Mouse (Mus musculus) neural tube, embryonic 12.5 days (tissue): ENCODE measurements around the gene Il27ra. TPM values are rescaled to one million over a fixed set of nuclear protein-coding genes. Genes with fewer than 3 reads are reported as not detected.

Experiments
- ATAC-seq: fragments of 200-750 bp; cut with Nextera tagmentation; 2 replicates; pipeline ENCODE4 v1.8.0; 2017; ENCODE audit warnings: low read depth, mild to moderate bottlenecking, moderate TSS enrichment, moderate library complexity; ENCODE audit not compliant: low FRiP score
- H3K27ac ChIP-seq: fragments of 300-500 bp; sonication (generic); 2 replicates; pipeline ENCODE4 v1.5.1; 2016
- H3K27me3 ChIP-seq: fragments of 300-500 bp; sonication (generic); replicated peaks from 2 replicates; pipeline ENCODE4 v1.6.1; 2016; ENCODE audit warnings: mild to moderate bottlenecking
- H3K36me3 ChIP-seq: fragments of 300-500 bp; sonication (generic); 2 replicates; pipeline ENCODE4 v1.6.1; 2016; ENCODE audit warnings: mild to moderate bottlenecking
- H3K4me1 ChIP-seq: fragments of 300-500 bp; sonication (generic); 2 replicates; pipeline ENCODE4 v1.6.1; 2016
- H3K4me2 ChIP-seq: fragments of 300-500 bp; sonication (generic); replicated peaks from 2 replicates; pipeline ENCODE4 v1.6.1; 2016; ENCODE audit warnings: mild to moderate bottlenecking
- H3K4me3 ChIP-seq: fragments of 300-500 bp; sonication (generic); 2 replicates; pipeline ENCODE4 v1.5.1; 2016
- H3K9ac ChIP-seq: fragments of 300-500 bp; sonication (generic); 2 replicates; pipeline ENCODE4 v1.6.1; 2016; ENCODE audit warnings: mild to moderate bottlenecking
- H3K9me3 ChIP-seq: fragments of 300-500 bp; sonication (generic); 2 replicates; pipeline ENCODE4 v1.6.1; 2016; ENCODE audit warnings: mild to moderate bottlenecking
- WGBS: fragments of 180-500 bp; shearing (Covaris S2); methylation state at CpG from one replicate; pipeline ENCODE4 v1.1.7; 2016; 5-methylcytosine and 5-hydroxymethylcytosine counted together
- polyA plus RNA-seq: library from polyadenylated mRNA; unstranded; fragments of >200 nt; fragmentation: Nextera tagmentation; extraction: Ambion mirVana; gene quantifications from 2 replicates; pipeline ENCODE4 v1.2.1, GENCODE M21; 2016

The Il27ra gene
- 0.28 and 0.29 TPM in 2 replicates for polyA plus RNA-seq

DNA sequence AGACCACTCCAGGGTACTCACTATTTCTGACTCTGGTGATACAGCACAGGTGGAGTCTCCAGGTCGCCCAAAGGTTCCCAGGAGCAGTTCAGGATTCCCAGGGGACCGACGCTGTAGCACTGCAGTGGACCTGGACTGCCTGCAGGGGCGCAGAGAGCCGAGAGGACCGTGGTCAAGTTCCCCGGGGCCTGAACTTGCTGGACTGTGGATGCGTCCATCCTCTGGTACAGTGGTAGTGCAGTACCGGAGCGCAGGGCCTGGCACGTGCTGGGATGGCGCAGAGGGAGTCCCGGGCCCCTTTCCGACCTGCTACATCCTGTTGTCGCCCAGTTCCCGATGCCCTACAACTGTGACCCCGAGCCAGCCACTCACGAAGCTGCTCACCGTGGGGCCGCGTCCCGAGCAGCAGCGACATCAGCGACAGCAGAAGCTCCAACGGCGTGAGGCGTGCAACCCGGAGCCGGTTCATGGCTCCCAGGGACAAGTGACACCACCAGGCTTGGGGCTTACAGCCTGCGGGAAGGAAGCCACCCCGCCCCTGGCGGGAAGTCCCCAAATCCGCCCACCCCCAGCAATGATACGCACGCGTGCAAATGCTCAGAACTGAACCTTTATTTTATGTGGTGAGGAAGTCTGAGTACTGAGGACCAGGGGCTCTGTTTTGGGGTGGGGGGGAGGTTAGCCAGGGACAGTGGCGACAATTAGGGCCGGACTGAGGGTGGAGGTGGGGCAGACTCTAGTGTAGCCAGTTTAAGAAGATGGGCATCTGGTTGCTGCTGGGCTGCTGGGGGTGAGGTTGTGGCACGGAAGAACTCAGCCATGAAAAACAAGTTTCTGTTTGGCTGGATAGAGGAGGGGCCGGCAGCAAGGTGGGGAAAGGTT is at the start of gene Il27ra:
Gene Il27ra (minus strand): TSS at position 524 of the 882 bp plus-strand sequence.
- Histone ChIP-seq H3K27me3 (peaks cover 59% of the 10 kb centered on the region), H3K4me3 (peak within 1 kb of the TSS; percentile 31), H3K9me3 (no peaks in the 10 kb centered on the region), H3K4me2 (peak within 1 kb of the TSS; percentile 65), H3K36me3 (no peaks in the 10 kb centered on the region), H3K4me1 (peaks cover 18% of the 10 kb centered on the region), H3K27ac (no peak within 1 kb of the TSS), H3K9ac (no peak within 1 kb of the TSS)
- 7% methylated on average over 40 of the region's 40 CpGs for WGBS
- peak; percentile 48; the same call in 1 of the 2 replicates for ATAC-seq

GRCm38 (mm10) chr8:84090585-84090984 is 48.2 kb upstream of the Il27ra start:
- 88% methylated on average over 8 of the region's 8 CpGs for WGBS
- no peaks in the 10 kb centered on the region for H3K27me3 ChIP-seq
- no peak overlapping the region for H3K27ac ChIP-seq
- no peaks in the 10 kb centered on the region for H3K9me3 ChIP-seq
- H3K36me3 ChIP-seq: peaks cover 94% of the 10 kb centered on the region
- no peak overlapping the region for H3K9ac ChIP-seq
- H3K4me3 ChIP-seq: no peak overlapping the region
- no peaks in the 10 kb centered on the region for H3K4me1 ChIP-seq
- no peak overlapping the region for H3K4me2 ChIP-seq
- ATAC-seq: no peak

- Histone ChIP-seq H3K4me1 (peaks cover 6% of the 10 kb centered on the region), H3K4me2 (no peak overlapping the region), H3K27ac (no peak overlapping the region), H3K4me3 (no peak overlapping the region), H3K9ac (no peak overlapping the region), H3K9me3 (no peaks in the 10 kb centered on the region), H3K36me3 (peaks cover 85% of the 10 kb centered on the region), H3K27me3 (no peaks in the 10 kb centered on the region)
- ATAC-seq: no peak
- 87% methylated on average over 9 of the region's 9 CpGs for WGBS
Measured at GRCm38 (mm10) chr8:84089277-84089676, 46.9 kb upstream of the Il27ra start.

- Histone ChIP-seq H3K27ac (no peak overlapping the region), H3K4me3 (no peak overlapping the region), H3K27me3 (no peaks in the 10 kb centered on the region), H3K36me3 (peaks cover 84% of the 10 kb centered on the region), H3K9me3 (no peaks in the 10 kb centered on the region), H3K9ac (no peak overlapping the region), H3K4me2 (no peak overlapping the region), H3K4me1 (peaks cover 9% of the 10 kb centered on the region)
- 94% methylated on average over 14 of the region's 14 CpGs for WGBS
- ATAC-seq: no peak
Measured at GRCm38 (mm10) chr8:84087821-84088220, 45.4 kb upstream of the Il27ra start.

- peaks cover 84% of the 10 kb centered on the region for H3K36me3 ChIP-seq
- H3K9me3 ChIP-seq: no peaks in the 10 kb centered on the region
- no peak overlapping the region for H3K4me2 ChIP-seq
- H3K27ac ChIP-seq: no peak overlapping the region
- ATAC-seq: no peak
- H3K9ac ChIP-seq: no peak overlapping the region
- WGBS: 89% methylated on average over 7 of the region's 7 CpGs
- H3K4me3 ChIP-seq: no peak overlapping the region
- peaks cover 9% of the 10 kb centered on the region for H3K4me1 ChIP-seq
- H3K27me3 ChIP-seq: no peaks in the 10 kb centered on the region
Measured at GRCm38 (mm10) chr8:84087156-84087555, 44.8 kb upstream of the Il27ra start.

GRCm38 (mm10) chr8:84084341-84085115 is 42.1 kb upstream of the Il27ra start:
- Histone ChIP-seq H3K36me3 (peaks cover 77% of the 10 kb centered on the region), H3K4me1 (peaks cover 9% of the 10 kb centered on the region), H3K9me3 (no peaks in the 10 kb centered on the region), H3K27ac (no peak overlapping the region), H3K9ac (peak overlapping the region; percentile 42; the same call in 1 of the 2 replicates), H3K4me2 (peak overlapping the region; percentile 31; the same call in 1 of the 2 replicates), H3K27me3 (no peaks in the 10 kb centered on the region), H3K4me3 (no peak overlapping the region)
- 34% methylated on average over 42 of the region's 42 CpGs for WGBS
- 0 out of 2 replicates have a peak, but pooled peaks have one; percentile 43 for ATAC-seq

DNA sequence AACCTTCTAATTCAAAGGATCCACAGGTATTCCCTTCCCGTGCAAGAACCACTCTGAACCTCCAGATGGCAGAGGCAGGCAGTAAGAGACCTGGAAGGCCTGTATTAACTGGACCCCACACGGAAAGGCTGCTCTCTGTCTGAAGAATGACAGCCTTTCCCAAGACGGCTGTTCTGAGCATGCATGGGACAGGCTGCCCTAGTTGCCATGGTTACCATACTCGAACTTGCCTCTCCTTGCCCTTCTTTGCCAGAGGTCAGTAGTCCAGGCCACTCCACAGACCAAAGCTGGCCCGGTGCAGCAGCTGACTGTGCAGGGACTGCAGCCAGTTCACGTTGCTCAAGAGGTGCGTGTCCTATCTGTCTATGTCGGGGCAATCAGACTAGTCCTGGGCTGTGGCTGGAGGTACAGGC is 41.4 kb upstream of the Il27ra start:
- no peak; the same call in 1 of the 2 replicates for ATAC-seq
- Histone ChIP-seq H3K4me3 (no peak overlapping the region), H3K9ac (no peak overlapping the region), H3K36me3 (peaks cover 75% of the 10 kb centered on the region), H3K27ac (no peak overlapping the region), H3K9me3 (no peaks in the 10 kb centered on the region), H3K4me2 (no peak overlapping the region), H3K4me1 (peaks cover 9% of the 10 kb centered on the region), H3K27me3 (no peaks in the 10 kb centered on the region)
- WGBS: 26% methylated on average over 8 of the region's 8 CpGs

DNA sequence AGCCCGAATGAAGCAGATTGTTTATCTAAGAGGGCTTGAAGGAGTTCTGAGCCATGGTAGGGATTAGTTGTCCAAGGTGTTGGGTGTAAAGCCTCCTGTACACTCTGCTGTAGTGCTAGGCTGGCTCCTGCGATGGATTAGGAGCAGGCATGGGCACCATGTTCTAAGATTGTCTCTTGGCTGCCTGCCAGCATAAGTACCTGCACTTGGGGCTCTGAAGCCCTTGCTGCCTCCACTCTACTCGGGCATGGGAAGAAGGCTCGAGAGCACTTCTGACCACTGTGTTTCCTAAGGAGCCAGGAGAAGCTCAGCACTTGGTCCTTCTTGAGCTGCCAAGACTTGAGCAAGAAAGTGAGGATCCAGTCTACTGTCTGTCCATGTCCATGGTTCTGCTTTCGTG is 36.8 kb upstream of the Il27ra start:
- H3K9me3 ChIP-seq: no peaks in the 10 kb centered on the region
- no peak overlapping the region for H3K9ac ChIP-seq
- H3K27me3 ChIP-seq: no peaks in the 10 kb centered on the region
- H3K36me3 ChIP-seq: peaks cover 63% of the 10 kb centered on the region
- no peak for ATAC-seq
- 94% methylated on average over 5 of the region's 5 CpGs for WGBS
- no peak overlapping the region for H3K4me2 ChIP-seq
- H3K4me3 ChIP-seq: no peak overlapping the region
- peaks cover 2% of the 10 kb centered on the region; the same call in 1 of the 2 replicates for H3K4me1 ChIP-seq
- H3K27ac ChIP-seq: no peak overlapping the region

DNA sequence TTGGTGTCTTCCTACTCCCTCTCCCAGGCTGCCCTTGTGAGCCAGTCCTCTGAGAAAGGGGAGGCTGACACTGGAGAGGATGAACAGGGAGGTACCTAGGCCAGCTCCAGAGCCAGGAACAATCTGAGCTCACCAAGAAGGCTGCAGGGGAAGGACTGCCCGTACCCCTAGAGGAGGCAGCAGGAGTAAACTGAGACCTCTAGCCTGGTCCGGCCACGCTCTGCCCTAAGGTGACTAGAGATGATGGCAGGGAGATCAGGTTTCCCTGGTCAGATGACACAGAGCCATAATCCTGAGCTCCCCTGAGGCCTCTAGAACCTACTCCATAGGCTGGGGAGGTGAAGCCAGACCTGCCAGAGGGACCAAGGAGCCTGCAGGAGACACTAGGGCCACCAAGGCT is 34.5 kb upstream of the Il27ra start:
- Histone ChIP-seq H3K4me2 (no peak overlapping the region), H3K4me3 (no peak overlapping the region), H3K4me1 (peaks cover 21% of the 10 kb centered on the region), H3K9ac (no peak overlapping the region), H3K27me3 (no peaks in the 10 kb centered on the region), H3K9me3 (no peaks in the 10 kb centered on the region), H3K27ac (no peak overlapping the region), H3K36me3 (peaks cover 41% of the 10 kb centered on the region)
- no peak for ATAC-seq
- WGBS: 80% methylated on average over 3 of the region's 3 CpGs

- Histone ChIP-seq H3K27me3 (no peaks in the 10 kb centered on the region), H3K4me2 (no peak overlapping the region), H3K4me1 (peaks cover 26% of the 10 kb centered on the region), H3K4me3 (no peak overlapping the region), H3K36me3 (peaks cover 41% of the 10 kb centered on the region), H3K9ac (no peak overlapping the region), H3K9me3 (no peaks in the 10 kb centered on the region), H3K27ac (no peak overlapping the region)
- no peak for ATAC-seq
- WGBS: 84% methylated on average over 1 of the region's 1 CpGs
Measured at GRCm38 (mm10) chr8:84076412-84076811, 34.0 kb upstream of the Il27ra start.

DNA sequence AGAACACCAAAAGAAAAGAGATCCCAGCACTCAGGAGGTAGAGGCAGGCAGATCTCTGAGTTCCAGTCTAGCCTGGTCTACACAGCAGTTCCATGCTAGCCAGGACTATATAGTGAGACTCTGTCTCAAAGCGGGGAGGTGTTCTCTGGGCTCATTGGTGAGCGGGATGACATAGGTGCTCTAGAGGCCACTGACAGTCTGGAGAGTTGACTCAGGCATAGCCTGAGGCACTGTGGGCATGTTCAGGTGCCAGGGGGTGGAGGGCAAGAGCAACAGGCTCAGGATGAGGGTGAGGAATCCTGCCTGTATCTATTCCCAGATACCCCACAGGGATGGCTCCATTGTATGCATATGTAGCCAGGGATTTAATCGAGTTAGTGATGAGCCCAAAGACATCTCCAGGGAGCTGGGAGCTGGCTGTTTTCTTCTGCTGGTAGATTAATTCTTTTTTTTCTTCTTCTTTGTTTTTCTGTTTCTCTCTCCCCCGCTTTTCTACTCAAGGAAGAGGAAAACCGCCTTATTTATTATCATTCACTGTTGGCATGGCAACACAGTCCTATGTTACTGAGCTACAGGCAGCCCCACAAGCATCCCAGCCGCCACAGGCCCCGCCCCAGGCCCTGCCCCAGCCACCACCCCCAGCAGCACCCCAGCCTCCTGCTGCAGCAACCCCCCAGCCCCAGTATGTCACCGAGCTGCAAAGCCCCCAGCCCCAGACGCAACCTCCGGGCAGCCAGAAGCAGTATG is 31.0 kb upstream of the Il27ra start:
- no peak for ATAC-seq
- WGBS: 54% methylated on average over 10 of the region's 10 CpGs

More for the DNA sequence above, 31.0 kb upstream of the Il27ra start:
- 0 out of 2 replicates have a peak overlapping the region, but pooled peaks have one; percentile 17 for H3K27ac ChIP-seq
- no peaks in the 10 kb centered on the region for H3K9me3 ChIP-seq
- H3K27me3 ChIP-seq: no peaks in the 10 kb centered on the region
- 0 out of 2 replicates have a peak overlapping the region, but pooled peaks have one; percentile 12 for H3K4me2 ChIP-seq
- H3K36me3 ChIP-seq: peaks cover 21% of the 10 kb centered on the region
- peak overlapping the region; percentile 26; the same call in 1 of the 2 replicates for H3K9ac ChIP-seq
- H3K4me1 ChIP-seq: peaks cover 43% of the 10 kb centered on the region
- no peak overlapping the region for H3K4me3 ChIP-seq
